Mouse (Mus musculus) E14TG2a.4 (cell line): ENCODE results near the gene Dpy30.

Experiments used
- CTCF ChIP-seq: conservative IDR thresholded peaks from 2 replicates; pipeline ENCODE4 v1.5.1; 2014; ENCODE audit warnings: low read length
- NANOG ChIP-seq: IDR thresholded peaks from 2 replicates; pipeline ENCODE4 v1.6.1; 2014; ENCODE audit warnings: borderline replicate concordance, low read length, mixed read lengths

GRCm38 (mm10) chr17:74285730-74286129 lies 38.0 kb downstream of the Dpy30 start:
- TF ChIP-seq CTCF (no peak), NANOG (no peak)
